Mouse (Mus musculus) brain, embryonic 14.5 days (tissue): Measurements from ENCODE around the gene Scin. TPM values are rescaled to one million over a fixed set of nuclear protein-coding genes. Genes with fewer than 3 reads are reported as not detected.

Experiments used
- DNase-seq: peaks from one replicate; pipeline ENCODE4 v3.0.0-alpha.2; 2011; ENCODE audit warnings: low read depth
- CTCF ChIP-seq: fragments of 200-500 bp; IDR thresholded peaks from 2 replicates; pipeline ENCODE4 v1.5.1; 2012; ENCODE audit warnings: inconsistent platforms, mild to moderate bottlenecking, moderate library complexity, borderline replicate concordance; ENCODE audit not compliant: insufficient read depth, insufficient read length; ENCODE audit errors: extremely low read depth
- POLR2A ChIP-seq: fragments of 200-500 bp; IDR thresholded peaks from 2 replicates; pipeline ENCODE4 v1.6.1; 2012; ENCODE audit warnings: mild to moderate bottlenecking, inconsistent platforms, borderline replicate concordance; ENCODE audit not compliant: poor library complexity, insufficient read depth, insufficient read length, severe bottlenecking; ENCODE audit errors: extremely low read depth
- polyA plus RNA-seq: library from polyadenylated mRNA; depleted of rRNA; stranded (reverse); fragments of >200 nt; gene quantifications from 2 replicates; pipeline ENCODE4 v1.2.3, GENCODE M21; 2012; rRNA removed

Scin gene
- polyA plus RNA-seq, 1 experiment: 0.03 TPM

DNA sequence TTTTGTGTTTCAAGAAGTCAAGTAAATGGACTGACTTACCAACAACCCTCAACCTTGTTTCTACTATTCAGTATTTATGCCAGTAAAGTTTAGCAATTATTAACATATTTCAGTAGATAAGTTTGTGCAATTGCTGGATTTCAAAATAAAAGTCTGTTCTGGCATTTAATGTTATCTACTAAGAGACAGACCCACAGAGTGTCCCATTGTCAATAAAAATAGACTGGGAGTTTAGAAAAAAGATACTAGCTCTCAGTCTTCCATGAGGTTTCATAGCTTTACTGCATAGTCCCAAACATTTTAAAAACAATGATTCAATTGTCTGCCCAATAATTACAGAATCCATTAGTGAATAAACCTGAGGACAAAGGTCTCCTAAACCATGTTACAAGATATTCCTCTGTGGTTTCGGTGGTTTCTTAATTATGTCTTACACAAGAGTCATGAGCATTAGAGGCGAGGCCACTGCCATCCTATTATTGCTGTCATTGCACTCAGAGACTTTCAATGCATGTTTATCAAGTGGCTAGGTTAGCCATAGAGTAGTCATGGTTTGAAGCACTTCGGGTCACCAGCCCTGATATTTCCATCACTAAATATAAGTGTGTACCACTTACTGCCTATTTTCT, 110.9 kb downstream of the Scin start:
- TF ChIP-seq CTCF (no peak), POLR2A (no peak)
- DNase-seq: no peak

DNA sequence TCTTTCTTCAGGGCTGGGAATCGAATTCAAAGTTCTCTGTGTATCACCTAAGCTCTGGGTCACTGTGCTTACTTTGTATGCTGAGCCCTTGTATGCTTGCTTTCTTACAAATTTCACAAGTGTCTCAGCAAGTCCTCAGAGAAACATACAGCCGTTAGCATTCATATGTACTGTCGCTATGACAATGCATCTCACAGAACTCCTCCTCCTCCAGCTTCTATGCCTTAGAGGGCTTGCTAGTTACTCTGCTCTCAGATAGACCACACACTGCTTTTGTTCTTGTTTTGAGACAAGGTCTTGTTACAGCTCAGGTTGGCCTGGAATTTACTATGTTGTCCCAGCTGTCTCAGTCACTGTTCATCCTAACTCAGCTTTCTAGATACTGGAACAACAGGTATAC, 111.7 kb downstream of the Scin start:
- TF ChIP-seq CTCF (no peak), POLR2A (no peak)
- no peak for DNase-seq

DNA sequence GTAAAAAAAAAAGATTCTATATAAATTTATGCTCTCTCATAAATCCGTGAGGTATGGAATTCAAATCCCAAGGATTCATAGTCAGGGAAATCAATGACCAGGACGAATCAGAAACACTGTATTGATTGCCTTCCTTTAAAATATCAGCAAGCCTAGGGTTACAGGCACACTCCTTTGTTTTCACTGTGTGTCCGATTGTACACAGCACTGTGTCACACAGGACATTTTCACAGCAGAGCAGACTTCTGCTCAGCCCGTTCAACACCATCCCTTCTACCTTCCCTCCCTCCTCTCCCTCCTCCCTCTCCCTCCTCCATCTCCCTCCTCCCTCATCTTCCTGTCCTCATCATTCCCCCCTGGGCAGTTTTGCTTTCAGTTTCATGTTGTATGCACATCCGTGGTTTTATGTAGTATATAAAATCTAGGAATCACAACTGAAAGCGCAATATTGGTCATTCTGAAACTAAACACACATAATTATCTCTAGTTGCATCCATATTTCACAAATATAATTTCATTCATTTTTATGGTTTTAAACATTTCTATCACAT, 116.0 kb downstream of the Scin start:
- DNase-seq: no peak
- TF ChIP-seq CTCF (no peak), POLR2A (no peak)

DNA sequence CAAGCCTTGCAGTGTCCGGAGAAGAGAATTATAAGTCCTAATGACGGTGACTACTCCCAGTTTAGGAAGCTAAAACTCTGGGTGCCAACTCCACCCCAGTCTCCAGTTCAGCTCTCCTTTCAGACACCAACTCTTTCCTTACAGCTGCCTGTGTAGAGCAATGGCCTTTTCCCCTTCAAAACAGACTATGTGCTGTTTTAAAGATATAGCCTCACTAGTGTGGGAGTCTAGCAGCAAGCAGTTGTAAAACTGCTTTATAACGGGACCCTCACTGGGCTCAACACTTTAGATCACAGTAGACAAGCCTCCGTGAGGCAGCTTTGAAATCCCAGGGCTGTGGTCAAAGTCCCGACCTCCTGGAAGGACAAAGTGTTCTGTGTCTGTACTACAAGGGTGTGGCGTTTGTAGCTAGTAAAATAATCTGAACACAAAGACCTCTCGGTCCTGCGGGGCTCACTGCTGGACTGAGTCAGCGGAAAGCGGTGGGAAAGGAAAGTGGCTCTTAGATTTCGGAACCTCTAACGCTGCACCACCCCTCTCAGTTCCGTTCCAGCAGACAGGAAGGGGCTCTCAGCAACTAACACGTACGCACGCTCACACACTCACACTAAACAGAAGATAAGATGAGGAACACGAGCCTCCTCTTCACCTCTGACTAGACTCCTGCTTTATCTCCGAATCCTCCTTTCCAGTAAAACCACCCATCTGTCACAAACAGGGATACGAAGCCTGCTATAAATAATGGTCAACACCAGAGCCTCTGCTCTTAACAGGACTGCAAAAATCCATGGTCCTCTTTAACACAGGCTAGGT, 117.2 kb downstream of the Scin start:
- TF ChIP-seq CTCF: no peak
- TF ChIP-seq POLR2A: no peak
- peak; percentile 52 for DNase-seq

DNA sequence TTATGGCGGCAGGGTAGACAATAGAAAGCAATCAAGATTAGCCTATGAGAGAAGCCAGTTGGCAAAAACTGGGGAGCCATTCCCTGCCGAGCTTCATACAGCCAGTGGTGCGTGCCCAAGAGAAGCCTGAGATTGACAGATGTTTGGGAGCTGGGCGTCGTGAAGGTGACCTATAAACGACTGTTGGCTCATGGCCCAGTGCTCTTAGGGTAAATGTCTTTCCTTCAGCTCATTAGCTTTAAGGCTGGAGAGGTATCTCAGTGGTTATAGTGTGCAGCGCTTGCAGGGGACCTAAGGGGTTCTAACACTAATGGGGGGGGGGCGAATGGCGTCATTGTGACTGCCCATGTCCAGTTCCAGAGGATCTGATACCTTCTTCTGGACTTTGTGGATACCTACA, 118.0 kb downstream of the Scin start:
- TF ChIP-seq POLR2A: no peak
- TF ChIP-seq CTCF: no peak

DNA sequence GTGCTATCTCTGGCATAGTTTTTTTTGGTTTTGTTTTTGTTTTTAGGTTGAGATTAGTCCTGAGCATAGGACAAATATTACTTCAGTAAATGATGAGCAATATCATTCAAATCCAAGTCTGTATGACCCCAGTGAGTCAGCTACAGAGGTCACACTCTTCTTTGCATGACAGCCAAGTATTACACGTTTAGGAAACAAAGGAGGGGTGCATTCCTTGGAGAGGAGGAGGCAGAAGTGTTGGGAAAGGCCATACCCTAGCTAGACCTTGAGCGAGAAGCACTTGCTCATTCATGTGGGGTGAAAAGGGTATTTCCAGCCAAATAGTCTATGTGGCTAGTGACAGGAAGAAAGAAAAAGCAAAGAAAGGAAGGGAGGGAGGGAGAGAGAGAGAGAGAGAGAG, 124.2 kb downstream of the Scin start:
- TF ChIP-seq CTCF (no peak), POLR2A (no peak)

More for the DNA sequence above, 118.0 kb downstream of the Scin start:
- peak; percentile 15 for DNase-seq

More for the DNA sequence above, 124.2 kb downstream of the Scin start:
- no peak for DNase-seq

Other genes starting within 250 kb of the Scin start
- gene Arl4a, start 96.2 kb downstream of the Scin start, polyA plus RNA-seq: 35.2 and 52.1 TPM in 2 replicates
- gene Lsmem1, start 65.3 kb upstream of the Scin start, polyA plus RNA-seq: 0.25 and 0.26 TPM in 2 replicates
- gene Ifrd1, start 114.3 kb upstream of the Scin start, polyA plus RNA-seq: 59.0 and 59.6 TPM in 2 replicates